Mouse (Mus musculus) B cell, adult 2 months (primary cell): ENCODE data around the gene Arfgap1.

Experiments
- DNase-seq, 2 experiments: peaks; one replicate each; pipeline ENCODE4 v3.0.0; 2022

Gene Arfgap1

GRCm38 (mm10) chr2:180987001-180987400, 20.0 kb downstream of the Arfgap1 start:
- no peak for DNase-seq

GRCm38 (mm10) chr2:180987432-180988030, 20.5 kb downstream of the Arfgap1 start:
- DNase-seq, result no peak

DNA sequence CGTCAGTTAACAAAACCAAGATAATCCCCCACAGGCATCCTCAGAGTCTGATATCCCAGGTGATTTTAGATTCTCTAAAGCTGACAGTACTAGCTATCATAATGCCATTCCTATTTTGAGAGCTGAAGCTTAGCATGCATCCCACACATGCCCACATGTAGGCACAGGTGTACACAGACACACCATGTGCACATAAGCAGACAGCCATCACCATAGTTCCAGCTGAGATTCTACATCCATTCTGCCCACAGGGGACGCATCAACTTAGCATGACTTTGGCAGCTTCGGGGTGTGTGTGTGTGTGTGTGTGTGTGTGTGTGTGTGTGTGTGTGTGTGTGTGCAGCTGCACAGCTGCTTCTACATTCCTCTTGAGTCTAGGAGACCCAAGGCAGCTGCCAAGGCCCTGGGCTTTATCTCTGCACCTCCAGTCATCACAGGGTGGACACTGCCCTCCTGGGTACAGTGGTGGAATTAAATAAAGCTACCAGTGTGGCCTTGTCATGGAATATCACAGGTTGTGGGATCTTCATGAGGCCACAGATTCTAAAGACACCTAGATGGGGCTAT, 21.4 kb downstream of the Arfgap1 start:
- DNase-seq, result no peak

- DNase-seq, result no peak
These were observed 21.9 kb downstream of the Arfgap1 start for GRCm38 (mm10) chr2:180988948-180989347.

DNA sequence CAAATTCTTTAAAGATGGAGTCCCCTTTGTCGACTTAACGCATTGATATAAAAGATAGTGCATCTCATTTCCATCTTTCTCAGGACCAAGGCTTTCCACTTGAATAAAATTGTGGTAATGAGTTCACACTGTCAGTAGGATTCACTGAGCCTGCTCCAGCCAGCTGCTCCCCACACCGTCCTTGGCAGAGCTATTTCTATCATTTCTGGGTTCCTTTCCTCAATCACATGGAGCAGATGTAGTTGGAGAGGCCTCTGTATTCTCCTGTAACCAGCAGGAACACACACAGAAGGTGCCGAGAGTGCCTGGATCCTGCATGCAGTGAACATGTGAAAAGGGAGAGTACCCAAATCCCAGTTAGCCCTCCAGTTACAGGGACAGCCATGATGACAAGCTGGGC, 23.3 kb downstream of the Arfgap1 start:
- DNase-seq, result no peak

DNA sequence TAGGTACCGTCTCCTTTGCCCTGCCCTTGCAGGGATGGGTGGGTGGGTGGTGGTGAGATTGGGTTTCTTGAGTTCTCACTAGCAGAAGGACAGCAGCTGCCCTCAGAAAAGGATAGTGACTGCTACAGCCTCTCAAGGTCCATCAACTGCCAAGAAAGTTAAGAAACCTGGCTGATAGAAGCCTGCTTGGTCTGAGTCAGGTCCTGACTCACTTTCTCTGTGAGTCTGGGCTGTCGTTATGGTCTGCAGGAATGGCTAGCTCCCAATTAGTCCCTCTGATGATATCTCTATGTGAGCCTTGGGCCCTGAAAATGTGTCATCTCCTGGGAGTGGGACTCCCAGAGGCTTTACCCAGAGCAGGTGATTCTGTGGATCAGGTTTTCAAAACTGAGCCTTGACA, 27.3 kb downstream of the Arfgap1 start:
- no peak for DNase-seq

GRCm38 (mm10) chr2:180995457-180995856, 28.4 kb downstream of the Arfgap1 start:
- no peak for DNase-seq

GRCm38 (mm10) chr2:180996436-180996835, 29.4 kb downstream of the Arfgap1 start:
- peak; percentile 42 to 43 for DNase-seq

DNA sequence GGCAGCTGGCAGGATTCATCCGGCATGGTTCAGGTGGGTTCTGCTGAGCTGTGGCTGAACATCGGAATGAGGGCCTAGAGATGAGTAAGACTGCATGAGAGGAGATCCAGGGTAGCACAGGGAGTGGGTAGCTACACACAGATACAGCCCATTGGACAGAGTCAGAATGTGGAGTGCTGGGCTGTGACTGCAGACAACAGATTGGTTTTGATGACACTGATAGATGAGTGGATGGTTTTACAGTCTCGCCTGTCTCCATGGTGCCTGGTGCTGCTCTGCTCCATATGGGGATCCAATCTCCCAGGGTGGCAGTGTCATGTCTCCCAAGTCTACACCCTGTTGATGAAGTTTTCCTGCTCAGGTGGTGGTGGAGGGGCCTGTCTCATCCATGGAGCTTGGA, 29.9 kb downstream of the Arfgap1 start:
- DNase-seq, result no peak

GRCm38 (mm10) chr2:181007054-181007453, 40.0 kb downstream of the Arfgap1 start:
- DNase-seq, result no peak

DNA sequence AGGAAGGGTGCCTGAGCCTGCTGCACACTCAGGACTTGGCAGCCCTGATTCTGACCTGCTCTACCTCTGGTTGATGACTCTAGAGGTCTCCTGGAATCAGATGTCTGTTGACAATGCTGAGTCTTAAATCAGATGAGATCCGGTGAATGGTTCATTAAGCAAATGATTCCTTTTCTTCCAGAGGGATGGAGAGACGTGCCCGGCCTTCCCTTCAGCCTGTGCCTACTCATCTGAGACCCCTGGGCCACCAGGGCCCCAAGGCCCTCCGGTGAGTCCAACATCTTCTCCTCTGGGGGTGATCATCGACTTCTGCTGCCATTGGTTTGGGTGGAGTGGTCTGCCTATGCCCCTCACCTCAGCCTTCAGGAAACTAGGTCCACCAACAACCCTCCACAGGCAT, 41.3 kb downstream of the Arfgap1 start:
- no peak for DNase-seq

DNA sequence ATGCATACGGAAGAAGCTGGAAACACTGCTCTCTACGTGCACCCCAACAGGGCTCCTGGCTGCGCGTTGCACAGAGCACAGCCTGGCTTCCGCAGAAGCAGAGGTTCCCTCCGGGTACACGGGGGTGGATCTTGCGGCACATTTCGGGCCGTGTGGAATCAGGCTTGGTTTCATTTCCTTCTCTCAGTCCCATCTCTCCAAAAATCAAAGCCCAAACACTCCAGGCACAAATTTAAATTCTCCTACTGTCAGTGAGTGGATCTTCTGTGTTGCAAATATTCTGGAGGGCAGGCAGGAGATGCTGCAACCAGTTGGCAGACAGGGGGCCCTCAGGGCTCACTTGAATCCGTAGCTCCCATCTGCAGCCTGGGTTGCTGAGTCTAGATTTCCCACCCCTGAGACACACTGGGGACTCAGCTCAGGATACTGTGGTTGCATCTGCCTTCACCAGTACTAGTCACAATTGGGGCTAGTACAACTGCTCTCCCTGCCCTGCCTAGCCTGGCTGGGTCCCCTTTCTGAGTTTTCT, 64.4 kb downstream of the Arfgap1 start:
- no peak for DNase-seq
